Mouse (Mus musculus) cerebellum, adult 9-10 months (tissue): ENCODE measurements around the gene Ttc37.
A peak's percentile ranks its signal among the peaks of the same experiment; 100 is the strongest.

Experiments used
- DNase-seq: peaks from one replicate; pipeline ENCODE4 v3.0.0; 2022

The Ttc37 gene

DNA sequence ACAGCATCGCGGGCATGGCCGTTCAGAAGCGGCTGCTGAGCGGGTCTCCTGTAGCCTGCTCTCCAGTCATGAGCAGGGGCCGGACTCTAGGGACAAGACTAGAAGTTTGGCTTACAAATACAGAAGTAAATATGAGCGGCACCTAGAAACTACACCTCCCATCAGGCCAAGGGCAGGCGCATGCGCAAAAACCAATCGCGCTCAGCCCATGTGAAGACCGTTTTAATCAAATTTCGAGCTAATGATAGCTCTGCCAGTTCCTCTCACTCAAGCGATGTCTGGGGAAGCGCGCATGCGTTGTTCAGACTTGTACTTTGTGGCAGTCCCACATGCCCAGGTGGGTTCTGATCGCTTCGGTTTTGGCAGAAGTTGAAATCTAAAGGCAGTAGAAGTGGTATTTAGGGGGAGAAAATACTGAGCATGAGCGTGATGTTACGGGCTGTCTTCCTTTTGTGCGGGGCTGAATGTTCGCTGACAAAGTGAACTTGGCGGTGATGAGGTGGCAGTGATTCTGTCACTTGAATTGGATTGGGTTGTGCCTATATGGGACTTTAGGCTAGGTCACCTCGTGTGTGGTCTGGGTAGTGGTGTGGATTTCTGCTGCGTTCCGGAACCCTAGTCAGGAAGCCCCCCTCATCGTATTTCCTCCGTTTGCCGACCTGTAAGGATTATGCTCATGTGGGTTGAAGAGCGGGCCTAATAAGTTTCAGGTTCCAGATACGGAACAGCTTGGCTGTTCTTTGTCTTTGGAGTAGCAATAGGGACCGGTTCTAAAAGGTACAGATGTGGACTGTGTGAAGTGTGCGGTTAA lies at the start of gene Ttc37, which contains the start of gene Arsk:
Gene Ttc37 (plus strand): TSS at position 242 of the 811 bp plus-strand sequence.
Gene Arsk (minus strand): TSS at position 168 of the 811 bp plus-strand sequence.
- DNase-seq, result peak; percentile 97

GRCm38 (mm10) chr13:76055391-76056232 lies 42.9 kb upstream of the Ttc37 start:
- DNase-seq, result peak; percentile 76

GRCm38 (mm10) chr13:76056261-76056724 lies 42.2 kb upstream of the Ttc37 start:
- DNase-seq, result peak; percentile 89

- DNase-seq, result peak; percentile 30
These were observed 41.7 kb upstream of the Ttc37 start, which contains the start of gene Gpr150 for GRCm38 (mm10) chr13:76056896-76057266. Gene Gpr150, minus strand, starts transcription at chr13:76056996.

DNA sequence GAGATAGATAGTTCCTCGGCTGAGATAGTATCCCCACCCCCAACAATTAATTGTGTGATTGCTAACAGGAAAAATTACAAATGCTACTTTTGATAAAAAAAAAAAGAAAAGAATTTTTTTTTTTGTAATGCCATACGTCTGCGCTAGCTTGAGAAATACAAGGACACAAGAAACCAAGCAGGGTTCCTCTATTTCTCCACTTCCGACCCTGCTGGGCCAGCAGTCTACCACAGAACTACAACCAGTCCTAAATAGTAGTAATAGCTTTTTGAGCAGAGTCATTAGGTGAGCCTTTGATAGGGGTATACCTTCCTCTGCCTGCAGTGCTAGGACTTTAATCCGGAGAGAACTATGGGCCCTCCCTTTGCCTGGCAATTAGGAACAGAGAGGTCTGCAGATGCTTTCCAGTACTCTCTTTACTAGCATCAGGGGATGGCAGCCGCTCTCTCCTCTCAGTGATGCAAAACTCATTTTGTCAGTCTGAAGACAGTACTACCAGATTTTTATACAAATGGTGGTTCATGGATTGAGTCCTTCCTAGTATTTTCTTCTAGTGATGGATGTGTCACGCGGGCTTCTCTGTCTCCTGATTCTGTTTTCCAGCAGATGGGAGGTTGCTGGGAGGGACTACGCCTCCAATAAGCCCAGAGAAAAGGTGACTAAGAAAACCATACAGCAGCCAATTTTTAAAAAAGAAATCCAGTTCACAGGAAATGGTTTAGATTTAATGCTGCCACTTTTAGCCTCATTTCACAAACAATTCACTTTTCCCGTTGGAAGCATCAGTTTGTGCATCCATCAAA lies 41.1 kb upstream of the Ttc37 start:
- no peak for DNase-seq

- DNase-seq, result no peak
These were observed 38.9 kb upstream of the Ttc37 start for GRCm38 (mm10) chr13:76059591-76059990.

GRCm38 (mm10) chr13:76062126-76062525 lies 36.4 kb upstream of the Ttc37 start:
- no peak for DNase-seq

DNA sequence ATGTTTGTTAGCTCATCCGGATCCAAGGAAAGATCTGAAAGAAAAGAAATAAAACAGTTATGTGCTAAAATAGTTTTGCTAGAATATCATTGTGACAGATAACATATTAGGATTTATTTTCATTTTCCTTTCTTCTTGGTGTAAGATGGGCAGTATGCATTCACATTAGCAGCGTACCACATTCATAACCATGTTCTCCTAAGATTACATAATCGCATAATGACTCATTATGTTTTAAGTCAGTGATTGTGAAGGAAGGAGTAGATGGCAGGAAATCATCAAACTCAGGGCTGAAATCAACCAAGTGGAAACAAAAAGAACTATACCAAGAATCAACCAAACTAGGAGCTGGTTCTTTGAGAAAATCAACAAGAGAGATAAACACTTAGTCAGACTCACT lies 36.0 kb upstream of the Ttc37 start:
- DNase-seq, result no peak

DNA sequence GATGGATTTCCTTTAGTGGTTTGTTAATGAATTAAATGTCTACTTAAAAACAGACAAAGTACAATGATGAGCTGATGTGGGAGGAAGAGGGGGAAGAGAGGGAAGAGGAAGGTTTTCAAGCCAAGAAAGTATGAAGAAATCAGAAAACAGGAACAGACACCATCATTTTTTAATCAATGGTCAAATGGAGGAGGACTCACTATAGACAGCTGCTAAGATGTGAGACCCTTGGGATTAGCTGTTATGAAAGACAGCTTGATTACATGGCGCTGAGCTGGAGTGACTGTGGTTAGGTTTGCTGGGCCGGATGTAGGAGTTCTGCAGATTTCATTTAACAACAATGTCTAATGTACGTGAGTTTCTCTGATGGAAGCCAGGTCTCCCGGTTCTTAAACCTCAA lies 35.0 kb upstream of the Ttc37 start:
- DNase-seq, result no peak

GRCm38 (mm10) chr13:76064363-76064945 lies 34.1 kb upstream of the Ttc37 start:
- no peak for DNase-seq

- no peak for DNase-seq
These were observed 24.2 kb upstream of the Ttc37 start for GRCm38 (mm10) chr13:76074323-76074722.

GRCm38 (mm10) chr13:76098116-76098492 lies 430 bp upstream of the Ttc37 start:
- DNase-seq, result no peak

GRCm38 (mm10) chr13:76101989-76102388 lies 3.5 kb downstream of the Ttc37 start:
- no peak for DNase-seq

DNA sequence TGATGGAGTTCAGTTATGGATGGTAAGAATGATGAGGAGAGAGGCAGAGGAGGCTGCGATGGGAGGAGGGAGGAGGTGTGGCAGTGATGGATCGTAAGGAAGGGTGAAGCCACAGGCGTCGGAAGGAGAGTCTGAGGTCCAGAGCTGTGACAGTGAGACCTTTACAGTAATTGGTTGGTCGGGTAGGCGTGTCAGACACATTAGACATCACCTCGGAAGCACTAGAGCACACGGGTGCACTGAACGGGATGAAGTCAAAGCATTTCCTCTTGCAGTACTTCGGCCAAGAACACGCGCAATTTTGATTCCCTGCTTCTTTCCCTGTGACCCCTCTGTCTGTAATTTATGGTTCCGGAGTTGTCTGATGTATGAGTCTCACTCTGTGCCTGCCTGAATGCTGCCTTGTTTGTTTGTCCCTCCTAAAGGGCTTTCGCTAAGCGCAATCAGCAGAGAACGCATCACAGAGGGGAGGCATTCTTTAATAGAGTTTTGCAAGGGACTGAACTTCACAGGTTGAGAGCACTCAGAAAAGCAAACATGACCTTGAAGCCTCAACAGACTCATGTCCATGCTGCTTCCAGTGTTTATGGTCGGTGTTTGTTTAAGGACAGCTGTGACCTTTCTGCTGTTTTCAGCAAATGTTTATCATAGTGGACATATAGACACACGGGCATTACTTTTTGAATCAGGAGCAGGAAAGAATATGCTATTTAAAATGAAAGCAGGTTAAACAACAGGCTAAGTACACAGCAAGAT lies 10.7 kb downstream of the Ttc37 start:
- DNase-seq, result no peak

DNA sequence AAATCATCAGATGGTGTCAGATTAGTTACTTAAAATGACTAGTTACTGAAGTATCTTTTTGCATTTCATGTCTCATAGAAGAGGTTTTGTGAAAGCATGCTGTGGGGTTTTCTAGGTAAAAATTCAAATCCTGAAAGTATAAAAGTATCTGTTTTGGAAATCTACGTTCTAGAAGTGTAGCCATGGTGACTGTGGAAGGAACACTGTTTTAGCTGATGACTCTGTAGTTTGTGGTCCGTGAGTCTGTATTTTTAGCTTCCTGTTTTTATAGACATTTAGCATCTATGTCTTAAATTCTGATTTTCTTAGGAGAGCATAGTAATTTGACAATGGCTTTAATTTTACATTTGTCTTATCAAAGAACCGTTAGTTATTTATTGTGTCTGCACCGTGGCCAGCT lies 30.3 kb downstream of the Ttc37 start:
- DNase-seq, result no peak

DNA sequence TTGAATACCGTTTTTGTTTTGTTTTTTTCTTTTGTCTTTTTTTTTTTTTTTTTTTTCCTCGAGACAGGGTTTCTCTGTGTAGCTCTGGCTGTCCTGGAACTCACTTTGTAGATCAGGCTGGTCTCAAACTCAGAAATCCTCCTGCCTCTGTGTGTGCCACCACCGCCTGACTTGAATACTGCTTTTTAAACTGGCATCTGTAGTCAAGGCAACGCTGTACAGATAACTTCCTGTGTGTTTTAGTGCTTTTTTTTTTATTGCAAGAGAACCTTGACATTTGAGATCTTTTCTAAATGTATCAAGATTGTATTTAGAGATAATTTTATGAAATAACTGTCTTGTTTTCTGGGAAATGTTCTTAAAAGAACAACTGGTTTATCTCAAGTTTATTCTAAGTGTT lies 33.9 kb downstream of the Ttc37 start:
- no peak for DNase-seq

GRCm38 (mm10) chr13:76138862-76139261 lies 40.3 kb downstream of the Ttc37 start:
- no peak for DNase-seq

DNA sequence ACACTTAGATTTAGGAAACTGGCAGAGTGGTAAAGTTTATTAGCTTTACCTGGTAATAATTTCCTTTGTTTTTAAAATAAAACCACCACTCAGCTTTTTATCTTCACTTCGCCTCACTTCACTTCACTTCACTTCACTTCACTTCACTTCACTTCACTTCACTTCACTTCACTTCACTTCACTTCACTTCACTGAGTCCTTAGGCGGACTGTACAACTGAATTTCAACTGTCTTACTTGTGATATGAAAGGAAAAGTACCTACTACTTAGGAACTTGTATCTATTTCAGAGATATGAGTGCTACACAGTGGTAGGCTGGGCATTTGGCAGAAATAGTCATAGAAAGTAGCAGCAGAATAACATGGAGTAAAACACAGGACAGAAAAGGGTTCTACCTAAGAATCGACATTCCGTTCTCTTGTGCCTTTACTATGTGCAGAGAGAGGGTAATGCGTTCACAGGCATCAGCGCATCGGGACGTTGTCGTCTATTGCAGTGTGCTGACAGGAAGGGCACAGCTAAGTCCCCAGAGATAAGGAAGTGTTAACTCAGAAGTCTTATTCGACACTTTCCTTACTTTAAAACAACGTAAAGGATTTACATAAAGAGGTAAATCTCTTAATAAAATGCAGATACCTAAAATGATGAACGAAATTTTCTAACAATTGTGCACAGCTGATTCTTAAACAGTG lies 42.7 kb downstream of the Ttc37 start:
- no peak for DNase-seq

- peak; percentile 34 for DNase-seq
These were observed 51.9 kb downstream of the Ttc37 start for GRCm38 (mm10) chr13:76150483-76150882.

DNA sequence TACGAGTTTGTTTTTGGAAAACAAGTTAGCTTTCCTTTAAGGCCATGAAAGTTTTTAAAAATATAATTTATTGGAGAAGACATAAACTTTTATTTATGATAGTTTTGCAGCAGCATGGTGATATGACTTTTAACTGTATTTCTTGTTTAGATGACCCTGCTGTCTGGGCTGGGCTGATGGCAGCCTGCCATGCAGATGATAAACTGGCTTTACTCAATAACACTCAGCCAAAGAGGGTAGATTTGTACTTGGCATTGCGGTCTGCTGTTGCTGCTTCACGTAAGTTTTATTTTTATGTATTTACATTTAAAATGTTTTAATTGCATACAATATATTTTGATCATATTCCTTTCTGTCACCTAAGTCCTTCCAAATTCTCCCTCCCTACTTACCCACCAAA lies 58.6 kb downstream of the Ttc37 start:
- no peak for DNase-seq

DNA sequence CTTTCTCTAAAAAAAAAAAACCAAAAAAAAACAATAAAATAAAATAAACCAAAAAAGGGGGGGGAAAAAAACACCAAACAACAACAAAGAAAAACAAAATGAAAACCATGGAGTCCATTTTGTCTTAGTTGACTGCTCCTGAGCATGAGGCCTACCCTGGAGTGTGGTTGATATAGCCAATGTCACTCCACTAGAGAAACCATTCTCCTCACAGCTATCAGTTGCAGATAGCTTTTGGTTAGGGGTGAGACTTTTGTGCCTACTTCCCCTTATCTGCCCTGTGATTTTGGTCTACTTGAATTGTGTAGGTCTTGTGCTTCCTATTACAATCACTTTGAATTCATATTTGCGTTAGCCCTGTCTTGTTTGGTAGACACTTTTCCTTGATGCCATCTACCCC lies 59.0 kb downstream of the Ttc37 start:
- DNase-seq, result no peak
